Mouse (Mus musculus) bone marrow, adult 2 months (tissue): ENCODE results near the gene Aff1. TPM values are rescaled to one million over a fixed set of nuclear protein-coding genes. Genes with fewer than 3 reads are reported as not detected.

ENCODE experiments used
- H3K27ac ChIP-seq: fragments of 200-500 bp; 2 replicates; pipeline ENCODE4 v1.5.1; 2012; ENCODE audit warnings: low read depth, mild to moderate bottlenecking, control low read depth, inconsistent platforms, low read length; ENCODE audit not compliant: control insufficient read depth, poor library complexity, insufficient read depth
- H3K4me1 ChIP-seq: fragments of 200-500 bp; 2 replicates; pipeline ENCODE4 v1.6.1; 2011; ENCODE audit warnings: low read length; ENCODE audit not compliant: control insufficient read depth, insufficient read depth
- H3K4me3 ChIP-seq: fragments of 200-500 bp; replicated peaks from 2 replicates; pipeline ENCODE3; 2011; ENCODE audit warnings: mild to moderate bottlenecking, low read depth, low read length, control low read depth; ENCODE audit not compliant: control insufficient read depth
- CTCF ChIP-seq: fragments of 200-500 bp; IDR thresholded peaks from 2 replicates; pipeline ENCODE4 v1.5.1; 2011; ENCODE audit warnings: low read length, control low read depth; ENCODE audit not compliant: control insufficient read depth, insufficient read depth
- POLR2A ChIP-seq: fragments of 200-500 bp; IDR thresholded peaks from 2 replicates; pipeline ENCODE4 v1.6.1; 2011; ENCODE audit warnings: low read depth, mild to moderate bottlenecking, control low read depth, low read length, borderline replicate concordance; ENCODE audit not compliant: control insufficient read depth
- WGBS: fragments of 180-500 bp; shearing (Covaris S2); methylation state at CpG from one replicate; pipeline ENCODE4 v1.1.7; 2018; 5-methylcytosine and 5-hydroxymethylcytosine counted together
- polyA plus RNA-seq: library from polyadenylated mRNA; stranded (reverse); fragments of >200 nt; gene quantifications from 2 replicates; pipeline ENCODE4 v1.2.4, GENCODE M21; 2011; ENCODE audit warnings: low replicate concordance; ENCODE audit not compliant: missing spikeins, insufficient read depth, insufficient read length

Aff1 gene
- polyA plus RNA-seq, 1 experiment: 41.4 TPM

- Histone ChIP-seq H3K4me3 (no peak overlapping the region), H3K27ac (no peak overlapping the region), H3K4me1 (no peaks in the 10 kb centered on the region)
- TF ChIP-seq CTCF (no peak), POLR2A (no peak)
- whole genome bisulfite sequencing: 88% methylated on average over 9 of the region's 9 CpGs
These were observed 27.2 kb upstream of the Aff1 start for GRCm38 (mm10) chr5:103664932-103665331.

GRCm38 (mm10) chr5:103665876-103666275, 26.3 kb upstream of the Aff1 start:
- 77% methylated on average over 2 of the region's 2 CpGs for WGBS
- no peak overlapping the region for H3K27ac ChIP-seq
- H3K4me1 ChIP-seq: no peaks in the 10 kb centered on the region
- H3K4me3 ChIP-seq: no peak overlapping the region
- TF ChIP-seq POLR2A (no peak), CTCF (no peak)

- 76% methylated on average over 3 of the region's 3 CpGs for WGBS
- no peaks in the 10 kb centered on the region; the same call in 1 of the 2 replicates for H3K4me1 ChIP-seq
- TF ChIP-seq CTCF (no peak), POLR2A (no peak)
- no peak overlapping the region for H3K4me3 ChIP-seq
- H3K27ac ChIP-seq: no peak overlapping the region
These were observed 20.3 kb upstream of the Aff1 start for GRCm38 (mm10) chr5:103671858-103672257.

- TF ChIP-seq CTCF (no peak), POLR2A (no peak)
- Histone ChIP-seq H3K4me3 (no peak overlapping the region), H3K4me1 (no peaks in the 10 kb centered on the region; the same call in 1 of the 2 replicates), H3K27ac (no peak overlapping the region)
- WGBS: 69% methylated on average over 4 of the region's 4 CpGs
These were observed 18.6 kb upstream of the Aff1 start for GRCm38 (mm10) chr5:103673611-103674010.

GRCm38 (mm10) chr5:103674482-103674881, 17.7 kb upstream of the Aff1 start:
- TF ChIP-seq CTCF: no peak
- no peak for TF ChIP-seq POLR2A
- Histone ChIP-seq H3K4me3 (no peak overlapping the region), H3K27ac (no peak overlapping the region), H3K4me1 (no peaks in the 10 kb centered on the region; the same call in 1 of the 2 replicates)
- 68% methylated on average over 6 of the region's 6 CpGs for WGBS

- TF ChIP-seq CTCF: no peak
- TF ChIP-seq POLR2A: no peak
- 78% methylated on average over 6 of the region's 6 CpGs for WGBS
- no peaks in the 10 kb centered on the region; the same call in 1 of the 2 replicates for H3K4me1 ChIP-seq
- no peak overlapping the region for H3K4me3 ChIP-seq
- H3K27ac ChIP-seq: no peak overlapping the region
These were observed 15.8 kb upstream of the Aff1 start for GRCm38 (mm10) chr5:103676289-103676881.

- Histone ChIP-seq H3K27ac (no peak overlapping the region), H3K4me1 (no peaks in the 10 kb centered on the region; the same call in 1 of the 2 replicates), H3K4me3 (no peak overlapping the region)
- TF ChIP-seq CTCF (no peak), POLR2A (no peak)
- 85% methylated on average over 6 of the region's 6 CpGs for WGBS
These were observed 14.3 kb upstream of the Aff1 start for GRCm38 (mm10) chr5:103677894-103678293.

- 84% methylated on average over 5 of the region's 5 CpGs for WGBS
- TF ChIP-seq POLR2A (no peak), CTCF (no peak)
- Histone ChIP-seq H3K4me3 (no peak overlapping the region), H3K4me1 (no peaks in the 10 kb centered on the region; the same call in 1 of the 2 replicates), H3K27ac (no peak overlapping the region)
These were observed 13.2 kb upstream of the Aff1 start for GRCm38 (mm10) chr5:103678974-103679373.
